Mouse (Mus musculus) liver, embryonic 12.5 days (tissue): ENCODE measurements around the gene Sun2. TPM values are rescaled to one million over a fixed set of nuclear protein-coding genes. Genes with fewer than 3 reads are reported as not detected.

Experiments
- ATAC-seq: fragments of 200-750 bp; cut with Nextera tagmentation; 2 replicates; pipeline ENCODE4 v1.8.0; 2017; ENCODE audit warnings: moderate number of reproducible peaks, mild to moderate bottlenecking, moderate library complexity
- H3K27ac ChIP-seq: fragments of 300-500 bp; sonication (generic); 2 replicates; pipeline ENCODE4 v1.5.1; 2016; ENCODE audit warnings: mild to moderate bottlenecking
- H3K27me3 ChIP-seq: fragments of 300-500 bp; sonication (generic); replicated peaks from 2 replicates; pipeline ENCODE4 v1.6.1; 2016; ENCODE audit warnings: mild to moderate bottlenecking, moderate library complexity
- H3K36me3 ChIP-seq: fragments of 300-500 bp; sonication (generic); 2 replicates; pipeline ENCODE4 v1.6.1; 2016; ENCODE audit warnings: mild to moderate bottlenecking, moderate library complexity
- H3K4me1 ChIP-seq: fragments of 300-500 bp; sonication (generic); 2 replicates; pipeline ENCODE4 v1.6.1; 2016
- H3K4me2 ChIP-seq: fragments of 300-500 bp; sonication (generic); 2 replicates; pipeline ENCODE4 v1.6.1; 2016; ENCODE audit warnings: mild to moderate bottlenecking, moderate library complexity
- H3K4me3 ChIP-seq: fragments of 300-500 bp; sonication (generic); 2 replicates; pipeline ENCODE4 v1.5.1; 2016; ENCODE audit warnings: mild to moderate bottlenecking, moderate library complexity
- H3K9ac ChIP-seq: fragments of 300-500 bp; sonication (generic); 2 replicates; pipeline ENCODE4 v1.6.1; 2016; ENCODE audit warnings: mild to moderate bottlenecking, moderate library complexity
- H3K9me3 ChIP-seq: fragments of 300-500 bp; sonication (generic); replicated peaks from 2 replicates; pipeline ENCODE4 v1.6.1; 2016; ENCODE audit warnings: mild to moderate bottlenecking, moderate library complexity
- WGBS: fragments of 180-500 bp; shearing (Covaris S2); methylation state at CpG from one replicate; pipeline ENCODE4 v1.1.7; 2016; ENCODE audit not compliant: insufficient replicate concordance; 5-methylcytosine and 5-hydroxymethylcytosine counted together
- polyA plus RNA-seq: library from polyadenylated mRNA; unstranded; fragments of >200 nt; fragmentation: Nextera tagmentation; extraction: Ambion mirVana; gene quantifications from 2 replicates; pipeline ENCODE4 v1.2.1, GENCODE M21; 2016

The Sun2 gene
- polyA plus RNA-seq, 1 experiment from 2014 or later: 2.9 TPM

DNA sequence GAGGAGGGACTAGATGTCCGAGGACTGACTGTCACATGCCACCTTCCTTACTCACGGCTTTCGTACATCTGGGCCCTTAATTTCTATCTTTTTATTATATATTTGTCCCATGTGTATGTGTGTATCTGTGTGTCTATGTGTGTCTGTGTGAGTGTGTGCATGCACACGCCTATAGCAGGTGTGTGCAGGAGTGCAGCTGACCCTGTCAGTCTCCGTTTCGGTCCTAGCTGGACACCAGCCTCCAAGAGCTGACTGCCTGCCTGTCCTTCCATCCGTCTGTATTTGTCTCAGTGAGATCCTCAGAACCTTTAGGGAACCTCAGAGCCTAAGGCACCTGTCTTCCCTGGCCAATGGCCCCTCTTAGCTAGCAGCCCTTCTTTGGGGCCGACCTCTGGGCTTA lies 22.1 kb downstream of the Sun2 start:
- Histone ChIP-seq H3K4me3 (no peak overlapping the region), H3K27me3 (no peaks in the 10 kb centered on the region), H3K9me3 (no peaks in the 10 kb centered on the region), H3K9ac (no peak overlapping the region), H3K4me1 (no peaks in the 10 kb centered on the region), H3K27ac (no peak overlapping the region), H3K4me2 (no peak overlapping the region), H3K36me3 (peaks cover 88% of the 10 kb centered on the region)
- ATAC-seq: no peak
- 85% methylated on average over 8 of the region's 8 CpGs for WGBS

DNA sequence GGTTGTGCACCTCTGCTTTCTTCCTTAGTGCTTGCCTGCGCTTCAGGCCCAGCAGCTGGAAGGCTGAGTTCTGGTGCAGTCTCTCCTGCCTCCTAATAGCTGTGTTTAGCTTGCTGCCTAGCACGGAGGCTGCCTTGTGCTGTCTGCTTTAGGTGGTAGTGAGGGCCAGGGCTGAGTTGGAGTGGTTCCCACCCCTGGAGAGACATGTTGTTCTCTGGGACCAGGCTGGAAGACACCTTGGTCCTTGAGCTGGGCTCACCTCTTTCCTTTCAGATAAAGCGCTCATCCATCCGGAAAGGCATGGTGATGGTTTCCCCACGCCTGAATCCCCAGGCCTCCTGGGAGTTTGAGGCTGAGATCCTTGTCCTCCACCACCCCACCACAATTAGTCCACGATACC lies 25.6 kb downstream of the Sun2 start:
- Histone ChIP-seq H3K9ac (no peak overlapping the region), H3K4me2 (no peak overlapping the region), H3K27ac (no peak overlapping the region), H3K9me3 (no peaks in the 10 kb centered on the region), H3K4me1 (peaks cover 11% of the 10 kb centered on the region), H3K36me3 (peaks cover 99% of the 10 kb centered on the region), H3K27me3 (no peaks in the 10 kb centered on the region), H3K4me3 (no peak overlapping the region)
- WGBS: 91% methylated on average over 6 of the region's 6 CpGs
- ATAC-seq: no peak

DNA sequence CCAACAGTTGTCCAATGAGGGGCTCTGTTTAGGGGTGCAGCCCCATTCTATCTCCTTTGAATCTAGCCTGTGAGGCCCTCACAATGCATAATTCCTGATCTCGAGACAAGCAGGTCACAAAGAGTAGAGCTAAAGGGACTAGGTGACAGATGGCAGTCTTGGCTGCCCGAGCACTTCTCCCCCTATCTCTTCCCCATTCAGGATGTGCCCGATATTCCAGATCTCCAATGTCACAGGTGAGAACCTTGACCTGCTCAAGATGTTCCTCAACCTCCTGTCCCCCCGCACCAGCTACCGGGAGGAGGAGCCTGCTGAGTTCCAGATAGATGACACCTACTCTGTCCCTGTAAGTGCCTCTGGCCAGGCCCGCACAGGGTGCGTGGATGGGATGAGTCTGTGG lies 26.7 kb downstream of the Sun2 start:
- ATAC-seq: no peak
- H3K4me3 ChIP-seq: no peak overlapping the region
- H3K27ac ChIP-seq: no peak overlapping the region
- WGBS: 88% methylated on average over 7 of the region's 7 CpGs
- H3K9ac ChIP-seq: no peak overlapping the region
- peaks cover 100% of the 10 kb centered on the region for H3K36me3 ChIP-seq
- no peaks in the 10 kb centered on the region for H3K9me3 ChIP-seq
- peaks cover 11% of the 10 kb centered on the region for H3K4me1 ChIP-seq
- H3K4me2 ChIP-seq: no peak overlapping the region
- H3K27me3 ChIP-seq: no peaks in the 10 kb centered on the region

DNA sequence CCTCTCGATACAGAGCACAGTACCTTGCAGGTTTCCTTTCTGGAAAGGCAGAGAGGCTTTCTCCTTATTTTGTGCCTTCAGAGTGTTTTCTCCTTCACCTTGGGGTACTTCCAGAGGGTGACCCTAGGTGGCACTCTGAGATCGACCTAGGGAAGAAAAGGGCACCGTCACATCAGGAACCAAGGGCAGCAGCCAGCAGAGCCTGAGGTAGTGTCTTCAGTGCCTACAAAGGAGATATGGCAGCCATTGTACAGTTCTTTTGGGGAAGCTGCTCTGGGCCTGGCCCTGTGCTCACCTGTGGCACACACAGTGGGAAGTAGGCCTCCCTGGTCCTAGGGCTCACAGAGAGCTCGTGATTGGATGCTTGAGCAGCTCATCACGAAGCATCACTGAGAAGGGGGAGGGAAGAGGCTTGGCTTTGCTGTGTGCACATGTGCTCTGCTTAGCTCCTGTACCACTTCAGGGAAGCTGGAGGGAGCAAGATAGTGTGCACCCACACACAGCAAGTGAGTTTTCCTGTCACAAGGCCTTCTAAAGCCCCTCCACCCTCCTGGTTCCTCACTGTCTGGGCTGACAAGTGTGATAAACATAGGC lies 34.0 kb downstream of the Sun2 start:
- Histone ChIP-seq H3K9me3 (no peaks in the 10 kb centered on the region), H3K4me1 (peaks cover under 1% of the 10 kb centered on the region; the same call in 1 of the 2 replicates), H3K9ac (no peak overlapping the region), H3K36me3 (peaks cover 75% of the 10 kb centered on the region), H3K4me2 (no peak overlapping the region), H3K27me3 (no peaks in the 10 kb centered on the region), H3K27ac (no peak overlapping the region), H3K4me3 (no peak overlapping the region)
- 82% methylated on average over 5 of the region's 5 CpGs for WGBS
- ATAC-seq: no peak

DNA sequence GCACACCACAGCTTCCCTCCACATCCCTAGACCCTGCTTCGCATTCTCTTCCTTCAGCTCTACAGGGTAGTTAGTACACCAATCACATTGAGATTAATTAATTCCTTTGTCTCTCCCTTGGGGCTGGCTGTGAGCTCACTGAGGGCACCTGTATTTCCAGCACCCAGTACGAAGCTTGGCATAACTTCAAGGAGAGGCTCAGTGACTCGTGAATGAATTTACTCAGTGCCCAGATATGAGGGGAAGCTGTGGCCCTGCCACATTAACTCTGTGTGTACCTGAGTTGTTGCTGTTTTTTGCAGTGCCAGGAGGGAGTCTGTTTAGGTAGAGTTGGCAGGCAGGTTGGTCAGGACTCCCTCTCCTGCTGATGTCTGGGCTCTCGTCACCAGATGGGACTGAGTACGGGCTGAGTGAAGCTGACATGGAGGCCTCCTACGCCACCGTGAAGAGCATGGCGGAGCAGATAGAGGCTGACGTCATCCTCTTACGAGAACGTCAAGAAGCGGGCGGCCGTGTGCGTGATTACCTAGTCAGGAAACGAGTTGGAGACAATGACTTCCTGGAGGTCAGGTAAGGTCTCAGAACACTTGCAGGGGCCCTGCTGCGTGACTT lies 35.6 kb downstream of the Sun2 start:
- 83% methylated on average over 17 of the region's 17 CpGs for WGBS
- Histone ChIP-seq H3K27me3 (no peaks in the 10 kb centered on the region), H3K4me2 (no peak overlapping the region), H3K9ac (no peak overlapping the region), H3K9me3 (no peaks in the 10 kb centered on the region), H3K4me3 (no peak overlapping the region), H3K27ac (no peak overlapping the region), H3K4me1 (no peaks in the 10 kb centered on the region), H3K36me3 (peaks cover 58% of the 10 kb centered on the region)
- ATAC-seq: no peak

DNA sequence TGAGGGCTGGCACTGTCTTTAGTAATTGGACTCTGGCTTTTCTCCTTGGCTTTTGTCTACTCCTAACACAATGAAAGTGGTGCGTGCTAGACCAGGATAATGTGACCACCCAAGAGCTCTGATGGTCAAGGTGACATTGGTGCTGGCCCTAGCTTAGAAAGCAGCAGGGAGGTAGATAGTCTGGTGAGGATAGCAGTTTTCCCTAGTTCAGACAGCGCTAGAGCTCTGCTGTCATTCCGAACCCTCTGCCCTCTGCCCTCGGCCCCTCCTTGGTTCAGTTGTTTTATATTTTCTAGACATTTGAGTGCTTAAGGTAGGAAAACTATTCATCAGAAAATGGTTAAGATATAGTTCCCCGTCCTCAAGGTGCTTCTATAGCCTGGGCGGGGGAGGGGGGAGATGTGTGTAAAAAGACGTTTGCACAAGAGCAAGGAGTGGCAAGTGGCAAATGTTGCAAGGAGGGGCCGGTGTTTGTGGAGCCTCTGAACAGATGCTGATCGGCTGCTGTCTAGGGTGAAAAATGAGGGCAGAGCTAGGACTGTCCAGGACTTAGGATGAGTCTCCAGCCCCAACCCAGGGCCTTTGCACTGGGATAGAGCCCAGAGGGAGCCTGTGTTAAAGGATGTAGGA lies 44.7 kb downstream of the Sun2 start:
- 69% methylated on average over 9 of the region's 9 CpGs for whole genome bisulfite sequencing
- Histone ChIP-seq H3K4me2 (peak overlapping the region; percentile 85; the same call in 1 of the 2 replicates), H3K27ac (peak overlapping the region; percentile 95)

DNA sequence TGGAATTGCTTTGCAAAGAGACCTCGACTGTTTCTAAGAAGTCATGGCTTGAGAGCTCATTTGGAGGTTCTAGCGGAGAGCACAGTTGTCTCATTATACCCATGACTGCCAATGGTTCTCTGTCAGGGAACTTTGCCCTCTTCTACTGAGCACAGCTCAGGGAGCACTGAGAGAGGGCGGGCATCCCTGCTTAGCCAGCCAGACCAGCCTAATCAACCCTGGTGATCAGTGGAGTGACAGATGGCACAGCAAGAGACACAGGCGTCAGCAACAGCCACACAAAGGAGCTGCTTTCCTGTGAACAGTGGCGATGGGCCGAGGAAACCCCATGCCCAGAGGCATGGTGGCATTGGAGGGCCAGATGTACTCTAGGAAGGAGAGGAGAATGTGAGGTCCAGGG lies 45.3 kb downstream of the Sun2 start:
- peak overlapping the region; percentile 95 for H3K27ac ChIP-seq
- peaks cover 72% of the 10 kb centered on the region for H3K4me1 ChIP-seq
- no peaks in the 10 kb centered on the region for H3K9me3 ChIP-seq
- peak overlapping the region; percentile 85 for H3K4me2 ChIP-seq
- no peak overlapping the region for H3K4me3 ChIP-seq
- H3K36me3 ChIP-seq: peaks cover 48% of the 10 kb centered on the region
- WGBS: 64% methylated on average over 6 of the region's 6 CpGs
- H3K27me3 ChIP-seq: no peaks in the 10 kb centered on the region
- 0 out of 2 replicates have a peak overlapping the region, but pooled peaks have one; percentile 40 for H3K9ac ChIP-seq
- no peak for ATAC-seq

More for the DNA sequence above, 44.7 kb downstream of the Sun2 start:
- H3K36me3 ChIP-seq: peaks cover 48% of the 10 kb centered on the region
- no peaks in the 10 kb centered on the region for H3K27me3 ChIP-seq
- H3K4me1 ChIP-seq: peaks cover 66% of the 10 kb centered on the region
- H3K9ac ChIP-seq: no peak overlapping the region
- no peaks in the 10 kb centered on the region for H3K9me3 ChIP-seq
- no peak overlapping the region for H3K4me3 ChIP-seq
- no peak for ATAC-seq

DNA sequence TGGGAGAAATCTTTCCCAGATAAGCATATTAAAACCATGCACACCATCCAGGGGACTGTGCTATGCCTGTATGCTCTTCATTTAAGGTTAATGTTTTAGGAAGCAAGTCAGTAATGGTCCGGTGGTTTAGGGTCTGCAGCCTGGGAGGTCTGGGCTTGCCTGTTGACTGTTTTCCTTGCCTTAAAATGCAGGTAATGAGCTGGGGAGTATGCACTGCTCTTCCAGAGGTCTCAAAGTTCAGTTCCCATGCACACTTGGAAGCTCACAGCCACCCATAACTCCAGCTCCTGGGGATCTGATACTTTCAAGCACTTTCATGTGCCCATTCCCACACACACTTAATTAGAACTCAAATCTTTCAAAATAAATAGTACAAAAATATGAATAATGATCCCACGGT lies 45.8 kb downstream of the Sun2 start:
- Histone ChIP-seq H3K9ac (peak overlapping the region; percentile 40; the same call in 1 of the 2 replicates), H3K4me3 (no peak overlapping the region), H3K4me2 (peak overlapping the region; percentile 85; the same call in 1 of the 2 replicates), H3K27me3 (no peaks in the 10 kb centered on the region), H3K4me1 (peaks cover 77% of the 10 kb centered on the region), H3K9me3 (no peaks in the 10 kb centered on the region), H3K27ac (peak overlapping the region; percentile 95), H3K36me3 (peaks cover 48% of the 10 kb centered on the region)
- ATAC-seq: no peak
- 79% methylated on average over 2 of the region's 2 CpGs for WGBS

DNA sequence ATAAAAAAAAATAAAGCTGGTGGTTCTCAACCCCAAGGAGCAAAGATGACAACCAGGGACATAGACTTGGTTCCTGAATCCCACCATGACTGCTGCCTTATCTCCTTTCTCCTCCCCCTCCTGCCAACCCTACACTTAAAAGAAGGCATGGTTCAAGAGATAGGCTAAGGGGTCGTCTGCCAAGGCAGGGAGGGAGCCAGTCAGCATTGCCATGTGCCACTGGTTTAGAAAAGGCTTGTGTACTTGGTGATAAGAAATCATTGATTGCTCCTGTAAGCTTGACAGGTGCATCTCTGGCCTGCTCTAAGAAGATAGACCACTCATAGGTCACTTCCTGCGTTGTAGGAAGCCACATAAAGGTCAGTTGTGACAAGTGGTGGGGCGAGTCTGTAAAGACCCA lies 46.8 kb downstream of the Sun2 start:
- no peaks in the 10 kb centered on the region for H3K27me3 ChIP-seq
- peaks cover 48% of the 10 kb centered on the region for H3K36me3 ChIP-seq
- WGBS: 12% methylated on average over 3 of the region's 3 CpGs
- peaks cover 77% of the 10 kb centered on the region for H3K4me1 ChIP-seq
- peak overlapping the region; percentile 97 for H3K9ac ChIP-seq
- peak overlapping the region; percentile 95 for H3K27ac ChIP-seq
- H3K9me3 ChIP-seq: no peaks in the 10 kb centered on the region
- peak overlapping the region; percentile 85 for H3K4me2 ChIP-seq
- peak; percentile 58 for ATAC-seq
- peak overlapping the region; percentile 91 for H3K4me3 ChIP-seq

DNA sequence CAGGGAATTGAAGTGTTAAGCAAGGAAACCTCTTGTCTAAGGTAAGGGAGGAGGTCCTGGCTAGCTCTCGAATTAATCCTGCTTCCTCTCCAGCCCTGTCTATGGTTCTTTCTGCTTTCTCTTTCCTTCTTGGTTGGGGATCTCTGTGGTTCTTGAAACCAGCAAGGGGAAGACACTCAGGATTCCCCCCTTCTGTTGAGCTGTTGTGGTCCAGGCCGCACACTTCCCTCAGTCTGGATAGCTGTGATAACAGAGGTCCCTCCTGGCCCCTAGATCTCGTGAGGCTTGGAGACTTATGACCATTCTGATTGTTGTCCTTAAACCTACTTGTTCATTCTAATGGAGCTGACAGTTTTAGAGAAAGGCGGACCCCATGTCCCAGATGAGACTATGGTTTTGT lies 47.8 kb downstream of the Sun2 start:
- Histone ChIP-seq H3K4me3 (peak overlapping the region; percentile 91), H3K9ac (peak overlapping the region; percentile 97), H3K27ac (peak overlapping the region; percentile 95), H3K4me2 (peak overlapping the region; percentile 85), H3K9me3 (no peaks in the 10 kb centered on the region), H3K36me3 (peaks cover 46% of the 10 kb centered on the region), H3K27me3 (no peaks in the 10 kb centered on the region), H3K4me1 (peaks cover 82% of the 10 kb centered on the region)
- peak; percentile 46 for ATAC-seq
- 19% methylated on average over 4 of the region's 4 CpGs for WGBS

DNA sequence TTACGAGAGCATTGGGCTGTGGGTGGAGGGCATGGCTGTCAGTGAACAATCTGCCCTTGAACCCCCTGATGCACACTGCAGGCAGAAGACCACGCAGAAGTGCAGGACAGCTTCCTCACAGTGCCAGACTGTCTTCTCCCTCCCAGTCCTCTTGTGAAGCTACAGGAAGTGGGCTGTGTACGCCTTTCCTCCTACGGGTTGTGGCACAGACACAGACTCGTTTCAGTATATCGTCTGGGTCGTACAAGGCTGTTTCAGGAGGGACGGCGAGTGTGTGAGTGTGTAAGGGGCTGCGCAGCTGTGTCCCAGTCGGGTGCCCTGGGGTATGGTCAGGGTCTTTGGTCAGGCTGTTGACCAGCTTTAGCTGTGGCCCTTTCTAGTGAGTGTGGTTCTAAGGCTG lies 48.6 kb downstream of the Sun2 start:
- H3K4me2 ChIP-seq: peak overlapping the region; percentile 85
- peaks cover 83% of the 10 kb centered on the region for H3K4me1 ChIP-seq
- ATAC-seq: no peak
- H3K36me3 ChIP-seq: peaks cover 39% of the 10 kb centered on the region
- H3K9me3 ChIP-seq: no peaks in the 10 kb centered on the region
- 17% methylated on average over 11 of the region's 11 CpGs for WGBS
- H3K9ac ChIP-seq: peak overlapping the region; percentile 97
- no peaks in the 10 kb centered on the region for H3K27me3 ChIP-seq
- H3K4me3 ChIP-seq: peak overlapping the region; percentile 91
- peak overlapping the region; percentile 95 for H3K27ac ChIP-seq

DNA sequence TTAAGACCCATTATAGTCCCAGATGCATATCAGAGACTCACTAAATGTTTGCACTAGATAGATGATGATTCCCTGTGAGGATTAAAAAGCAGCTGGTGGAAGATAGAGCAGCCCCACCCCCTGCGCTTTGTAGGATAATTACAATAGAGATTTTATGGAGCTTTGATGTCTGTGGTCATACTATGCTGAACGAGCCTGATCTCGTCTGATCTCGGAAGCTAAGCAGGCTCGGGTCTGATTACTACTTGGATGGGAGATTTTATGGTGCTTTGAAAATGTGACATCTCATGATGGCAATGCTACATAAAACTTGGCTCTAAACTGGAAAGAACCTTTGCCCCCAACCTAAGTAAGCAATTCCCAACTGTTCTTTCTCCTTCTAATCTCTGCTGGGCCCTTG lies 50.0 kb downstream of the Sun2 start:
- Histone ChIP-seq H3K4me2 (peak overlapping the region; percentile 85), H3K27ac (peak overlapping the region; percentile 95), H3K4me1 (peaks cover 78% of the 10 kb centered on the region), H3K27me3 (no peaks in the 10 kb centered on the region), H3K36me3 (peaks cover 29% of the 10 kb centered on the region), H3K4me3 (peak overlapping the region; percentile 91), H3K9ac (peak overlapping the region; percentile 97), H3K9me3 (no peaks in the 10 kb centered on the region)
- 46% methylated on average over 5 of the region's 5 CpGs for WGBS
- ATAC-seq: no peak
